Comparison of ENCODE assay signal across 22 mouse cellular contexts in genomic region chr2:21121663-21122062, GRCm38 (mm10).
DNase-seq lines count a peak whose midpoint lies in the region; ATAC-seq and TF ChIP-seq lines count a peak whose summit lies in the region.
"Had no signal": no experiment of that assay in that cellular context is flagged by ENCODE, and none has a peak within 500 bp of the region (broad histone marks: within the 10 kb centered on the region; RNA-seq: fewer than 3 reads in every experiment).

No protein-coding gene starts in this region.

- no peak overlapping the region for H3K4me3 ChIP-seq in intestine, postnatal 0 days (ENCODE audit: low read depth, low read length)
- no peak overlapping the region for H3K4me3 ChIP-seq in intestine, embryonic 16.5 days (ENCODE audit: low read length)
- no peak overlapping the region for H3K4me3 ChIP-seq in liver, adult 2 months (ENCODE audit: insufficient read depth, low read depth, low read length)
- H3K4me3 ChIP-seq in liver, embryonic 12.5 days = no peak overlapping the region
- H3K4me3 ChIP-seq in liver, postnatal 0 days (ENCODE audit: low read depth, low read length) = no peak overlapping the region

- WGBS in intestine, postnatal 0 days = 80% methylated on average over 1 of the region's 1 CpGs
- WGBS in intestine, embryonic 16.5 days = 78% methylated on average over 1 of the region's 1 CpGs
- WGBS in liver, adult 2 months = 83% methylated on average over 1 of the region's 1 CpGs
- 73% methylated on average over 1 of the region's 1 CpGs for WGBS in liver, embryonic 12.5 days (ENCODE audit: insufficient replicate concordance)
- 79% methylated on average over 1 of the region's 1 CpGs for WGBS in liver, postnatal 0 days (ENCODE audit: insufficient replicate concordance)

- no peak for ATAC-seq in intestine, postnatal 0 days
- ATAC-seq in intestine, embryonic 16.5 days = no peak
- no peak for ATAC-seq in liver, embryonic 12.5 days
- ATAC-seq in liver, postnatal 0 days = peak; percentile 61; the same call in 1 of the 2 replicates
- ATAC-seq: activated CD4-positive, CD25-positive, alpha-beta regulatory T cell, adult 4 months; CD4-positive, CD25-positive, alpha-beta regulatory T cell, adult 4 months; Patski had no signal

- no peak overlapping the region for H3K9ac ChIP-seq in intestine, postnatal 0 days (ENCODE audit: low read depth, low read length)
- H3K9ac ChIP-seq in intestine, embryonic 16.5 days (ENCODE audit: low read depth, low read length) = no peak overlapping the region
- no peak overlapping the region for H3K9ac ChIP-seq in liver, adult 2 months (ENCODE audit: low read depth, low read length)
- no peak overlapping the region for H3K9ac ChIP-seq in liver, embryonic 12.5 days
- no peak overlapping the region for H3K9ac ChIP-seq in liver, postnatal 0 days (replicated peaks)

- no peak for TF ChIP-seq POLR2A in liver, adult 2 months (IDR thresholded peaks at IDR 0.05; ENCODE audit: extremely low read depth, insufficient read depth, low read length)

- TF ChIP-seq CTCF in intestine, postnatal 0 days (IDR thresholded peaks at IDR 0.05; ENCODE audit: low read depth) = 0 out of 2 replicates have a peak, but pooled peaks have one; percentile 4
- TF ChIP-seq CTCF in liver, adult 2 months (IDR thresholded peaks at IDR 0.05; ENCODE audit: low read depth, low read length) = no peak
- TF ChIP-seq CTCF in liver, postnatal 0 days (IDR thresholded peaks at IDR 0.05; ENCODE audit: low read depth) = no peak

- H3K27me3 ChIP-seq in intestine, postnatal 0 days (replicated peaks; ENCODE audit: control insufficient read depth, insufficient read depth, low read length) = no peaks in the 10 kb centered on the region
- no peaks in the 10 kb centered on the region for H3K27me3 ChIP-seq in intestine, embryonic 16.5 days (replicated peaks; ENCODE audit: control insufficient read depth, insufficient read depth, low read length)
- no peaks in the 10 kb centered on the region for H3K27me3 ChIP-seq in liver, adult 2 months (ENCODE audit: control insufficient read depth, insufficient read depth, low read length)
- no peaks in the 10 kb centered on the region for H3K27me3 ChIP-seq in liver, embryonic 12.5 days (replicated peaks)
- H3K27me3 ChIP-seq in liver, postnatal 0 days (ENCODE audit: insufficient read depth, low read length) = no peaks in the 10 kb centered on the region
- H3K27me3 ChIP-seq: CH12.LX, Patski had no signal

- no peaks in the 10 kb centered on the region for H3K4me1 ChIP-seq in intestine, postnatal 0 days (replicated peaks; ENCODE audit: control insufficient read depth, insufficient read depth, low read length)
- H3K4me1 ChIP-seq in intestine, embryonic 16.5 days (ENCODE audit: control insufficient read depth, insufficient read depth, low read length) = no peaks in the 10 kb centered on the region
- H3K4me1 ChIP-seq in liver, adult 2 months (ENCODE audit: control insufficient read depth, insufficient read depth, low read length) = peaks cover 3% of the 10 kb centered on the region; the same call in 1 of the 2 replicates
- no peaks in the 10 kb centered on the region for H3K4me1 ChIP-seq in liver, embryonic 12.5 days
- no peaks in the 10 kb centered on the region for H3K4me1 ChIP-seq in liver, postnatal 0 days (ENCODE audit: insufficient read depth)

- DNase-seq in heart, adult 11 months = peak; percentile 54
- DNase-seq in heart, postnatal 4 days = no peak
- peak; percentile 61 for DNase-seq in liver, adult 2 months (ENCODE audit: extremely low read depth, low read depth, low spot score)
- no peak for DNase-seq in liver, postnatal 0 days
- DNase-seq in liver = no peak
- DNase-seq: adrenal gland, adult 2 months; adrenal gland, adult 8-10 months; adrenal gland, postnatal 10 days; adrenal gland, postnatal 14 days; adrenal gland, postnatal 25 days; adrenal gland, postnatal 36 days; B cell, adult 2 months; cerebellum, adult 11 months; cerebellum, adult 11-12 months had no signal

- no peaks in the 10 kb centered on the region for H3K9me3 ChIP-seq in intestine, postnatal 0 days (ENCODE audit: control insufficient read depth)
- H3K9me3 ChIP-seq in intestine, embryonic 16.5 days (ENCODE audit: control insufficient read depth, low read length) = no peaks in the 10 kb centered on the region
- H3K9me3 ChIP-seq in liver, embryonic 12.5 days (replicated peaks) = no peaks in the 10 kb centered on the region
- no peaks in the 10 kb centered on the region for H3K9me3 ChIP-seq in liver, postnatal 0 days (ENCODE audit: low read length)
- H3K9me3 ChIP-seq: G1E had no signal

- H3K4me2 ChIP-seq in intestine, postnatal 0 days (replicated peaks; ENCODE audit: low read depth) = no peak overlapping the region
- no peak overlapping the region for H3K4me2 ChIP-seq in intestine, embryonic 16.5 days (ENCODE audit: low read depth, low read length)
- no peak overlapping the region for H3K4me2 ChIP-seq in liver, embryonic 12.5 days
- no peak overlapping the region for H3K4me2 ChIP-seq in liver, postnatal 0 days (ENCODE audit: low read depth, low read length)

- no peak for TF ChIP-seq EP300 in liver, postnatal 0 days (IDR thresholded peaks at IDR 0.05; ENCODE audit: low read depth)

- no peaks in the 10 kb centered on the region for H3K79me2 ChIP-seq in liver, adult 2 months (ENCODE audit: control insufficient read depth, insufficient read depth, low read length)

- no peaks in the 10 kb centered on the region for H3K36me3 ChIP-seq in intestine, postnatal 0 days (ENCODE audit: control insufficient read depth, insufficient read depth)
- H3K36me3 ChIP-seq in intestine, embryonic 16.5 days (ENCODE audit: control insufficient read depth, insufficient read depth, low read length) = no peaks in the 10 kb centered on the region
- no peaks in the 10 kb centered on the region for H3K36me3 ChIP-seq in liver, adult 2 months (ENCODE audit: control insufficient read depth, insufficient read depth, low read length)
- H3K36me3 ChIP-seq in liver, embryonic 12.5 days = no peaks in the 10 kb centered on the region
- no peaks in the 10 kb centered on the region for H3K36me3 ChIP-seq in liver, postnatal 0 days (replicated peaks; ENCODE audit: insufficient read depth, low read length)
- H3K36me3 ChIP-seq: G1E had no signal

- no peak overlapping the region for H3K27ac ChIP-seq in intestine, postnatal 0 days (ENCODE audit: low read depth, low read length)
- H3K27ac ChIP-seq in intestine, embryonic 16.5 days (ENCODE audit: low read length) = no peak overlapping the region
- H3K27ac ChIP-seq in liver, adult 2 months (replicated peaks; ENCODE audit: insufficient read depth, low read depth, low read length) = no peak overlapping the region
- no peak overlapping the region for H3K27ac ChIP-seq in liver, embryonic 12.5 days
- no peak overlapping the region for H3K27ac ChIP-seq in liver, postnatal 0 days (ENCODE audit: low read depth)

Comparison
In these comparisons a context has a peak if more than half of its experiments do, and no peak if none do; other contexts are left out.
1. DNase-seq: peak in heart, adult 11 months (single experiment) and liver, adult 2 months (single experiment); none in heart, postnatal 4 days (single experiment), liver, postnatal 0 days (single experiment) and liver (single experiment).